Mouse (Mus musculus): ENCODE measurements around the gene Lgals4. TPM values are rescaled to one million over a fixed set of nuclear protein-coding genes. Genes with fewer than 3 reads are reported as not detected.
"Not testable (repeated sequence)": the region's sequence is repeated elsewhere in the genome, so short reads cannot be mapped to it uniquely, and the experiment has no call there.

Gene Lgals4
- polyA plus RNA-seq, 1 experiment = 0.25 TPM

DNA sequence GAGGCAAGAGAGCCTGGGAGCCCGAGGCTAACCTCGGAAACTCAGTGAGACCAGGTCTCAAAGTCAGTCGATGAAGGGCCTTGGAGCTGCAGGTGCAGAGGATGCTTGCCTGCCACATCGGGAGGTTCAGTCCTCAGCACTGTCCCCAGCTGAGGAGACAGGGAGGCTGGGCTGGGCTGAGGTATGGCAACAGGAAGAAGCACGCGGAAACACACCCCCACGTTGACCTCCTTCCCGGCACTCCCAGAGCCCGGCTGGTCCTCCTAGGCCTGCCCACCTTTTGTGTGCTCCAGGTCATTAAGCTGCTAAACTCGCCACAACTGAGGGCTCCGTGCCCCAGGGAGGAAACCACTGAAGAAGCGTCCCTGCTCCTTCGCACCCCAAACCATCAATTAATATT lies 47.5 kb downstream of the Lgals4 start, which contains the start of gene Capn12:
TSS of gene Capn12 (plus strand) at position 224 of the 400 bp plus-strand sequence.
- no peaks in the 10 kb centered on the region for H3K79me2 ChIP-seq (ENCODE audit: control insufficient read depth, insufficient read depth)
- no peak within 1 kb of the TSS for H3ac ChIP-seq (ENCODE audit: control insufficient read depth, insufficient read length, low read depth)
- no peak within 1 kb of the TSS for H3K4me3 ChIP-seq (ENCODE audit: insufficient read depth, poor library complexity, severe bottlenecking)
- no peaks in the 10 kb centered on the region for H3K36me3 ChIP-seq (ENCODE audit: control insufficient read depth, insufficient read depth)
- no peaks in the 10 kb centered on the region for H3K27me3 ChIP-seq (ENCODE audit: control insufficient read depth, insufficient read depth, insufficient read length)
- TF ChIP-seq CEBPB (IDR thresholded peaks at IDR 0.05; ENCODE audit: low read depth) = no peak
- H3K79me3 ChIP-seq (ENCODE audit: low read depth) = no peaks in the 10 kb centered on the region

DNA sequence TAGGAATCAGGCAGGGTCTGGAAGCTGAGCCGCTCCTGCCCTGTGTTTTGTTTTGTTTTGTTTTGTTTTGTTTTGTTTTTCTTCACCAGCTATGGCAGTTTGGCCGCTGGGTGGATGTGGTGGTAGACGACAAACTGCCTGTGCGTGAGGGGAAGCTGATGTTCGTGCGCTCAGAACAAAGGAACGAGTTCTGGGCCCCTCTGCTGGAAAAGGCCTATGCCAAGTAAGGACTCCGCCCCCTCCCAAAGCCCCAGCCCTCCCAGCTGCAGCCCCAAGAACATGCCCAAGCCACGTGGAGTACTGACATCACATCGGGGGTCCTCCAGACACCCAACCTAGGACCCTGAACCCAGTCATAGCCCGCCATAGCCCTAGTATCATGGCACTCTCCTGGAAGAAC lies 49.4 kb downstream of the Lgals4 start:
- Histone ChIP-seq H3K79me3 (ENCODE audit: low read depth) (no peaks in the 10 kb centered on the region), H3K36me3 (ENCODE audit: control insufficient read depth, insufficient read depth) (no peaks in the 10 kb centered on the region), H3K4me3 (ENCODE audit: insufficient read depth, poor library complexity, severe bottlenecking) (no peak overlapping the region), H3K79me2 (ENCODE audit: control insufficient read depth, insufficient read depth) (no peaks in the 10 kb centered on the region), H3ac (ENCODE audit: control insufficient read depth, insufficient read length, low read depth) (no peak overlapping the region), H3K27me3 (ENCODE audit: control insufficient read depth, insufficient read depth, insufficient read length) (no peaks in the 10 kb centered on the region)
- TF ChIP-seq CTCF (IDR thresholded peaks at IDR 0.05; ENCODE audit: control insufficient read depth, insufficient read depth, insufficient read length) (no peak), USF1 (IDR thresholded peaks at IDR 0.05; ENCODE audit: low read depth) (no peak), MAX (IDR thresholded peaks at IDR 0.05) (no peak), MYOG (IDR thresholded peaks at IDR 0.05; ENCODE audit: control insufficient read depth, extremely low read depth, insufficient read length) (no peak), CEBPB (IDR thresholded peaks at IDR 0.05; ENCODE audit: low read depth) (no peak), FOSL1 (IDR thresholded peaks at IDR 0.05; ENCODE audit: insufficient read depth, low read length, poor library complexity, severe bottlenecking) (no peak), MYOD1 (IDR thresholded peaks at IDR 0.05; ENCODE audit: control insufficient read depth, insufficient read length, low read depth) (no peak)

DNA sequence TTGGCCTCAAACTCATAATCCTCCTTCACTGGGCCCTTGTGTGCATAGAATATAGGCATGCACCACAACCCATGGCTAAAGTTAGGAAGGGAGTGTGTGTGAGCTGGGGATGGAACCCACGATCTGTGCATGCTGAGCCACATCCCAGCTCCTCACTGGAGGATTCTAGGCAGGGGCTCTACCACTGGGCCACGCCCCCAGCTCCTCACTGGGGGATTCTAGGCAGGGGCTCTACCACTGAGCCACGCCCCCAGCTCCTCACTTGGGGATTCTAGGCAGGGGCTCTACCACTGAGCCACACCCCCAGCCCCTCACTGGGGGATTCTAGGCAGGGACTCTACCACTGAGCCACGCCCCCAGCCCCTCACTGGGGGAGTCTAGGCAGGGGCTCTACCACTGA lies 50.0 kb downstream of the Lgals4 start:
- not testable (repeated sequence) for H3K4me3 ChIP-seq (ENCODE audit: insufficient read depth, poor library complexity, severe bottlenecking); H3K79me2 ChIP-seq (ENCODE audit: control insufficient read depth, insufficient read depth); H3K27me3 ChIP-seq (ENCODE audit: control insufficient read depth, insufficient read depth, insufficient read length); H3K79me3 ChIP-seq (ENCODE audit: low read depth); H3K36me3 ChIP-seq (ENCODE audit: control insufficient read depth, insufficient read depth); H3ac ChIP-seq (ENCODE audit: control insufficient read depth, insufficient read length, low read depth)

DNA sequence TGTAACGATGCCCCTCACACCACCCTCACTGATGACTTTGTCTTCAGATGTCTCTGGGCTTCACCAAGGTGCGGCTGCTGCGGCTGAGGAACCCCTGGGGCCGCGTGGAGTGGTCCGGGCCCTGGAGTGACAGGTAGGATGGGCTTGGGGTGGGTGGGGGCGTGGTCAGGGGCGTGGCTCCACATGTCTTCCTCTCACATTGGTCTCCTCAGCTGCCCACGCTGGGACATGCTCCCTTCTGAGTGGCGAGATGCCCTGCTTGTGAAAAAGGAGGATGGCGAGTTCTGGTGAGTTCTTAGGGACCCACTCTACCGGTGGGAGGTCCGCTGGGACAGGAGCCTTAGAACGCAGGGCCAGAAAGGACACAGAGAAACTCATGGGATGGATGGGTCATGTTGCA lies 52.8 kb downstream of the Lgals4 start:
- no peaks in the 10 kb centered on the region for H3K27me3 ChIP-seq (ENCODE audit: control insufficient read depth, insufficient read depth, insufficient read length)
- H3K36me3 ChIP-seq (ENCODE audit: control insufficient read depth, insufficient read depth) = peaks cover 3% of the 10 kb centered on the region
- no peak overlapping the region for H3ac ChIP-seq (ENCODE audit: control insufficient read depth, insufficient read length, low read depth)
- H3K79me3 ChIP-seq (ENCODE audit: low read depth) = no peaks in the 10 kb centered on the region
- TF ChIP-seq USF1 (IDR thresholded peaks at IDR 0.05; ENCODE audit: low read depth) = no peak
- no peak for TF ChIP-seq FOSL1 (IDR thresholded peaks at IDR 0.05; ENCODE audit: insufficient read depth, low read length, poor library complexity, severe bottlenecking)
- TF ChIP-seq MYOG (IDR thresholded peaks at IDR 0.05; ENCODE audit: control insufficient read depth, extremely low read depth, insufficient read length) = no peak
- H3K79me2 ChIP-seq (ENCODE audit: control insufficient read depth, insufficient read depth) = no peaks in the 10 kb centered on the region
- no peak overlapping the region for H3K4me3 ChIP-seq (ENCODE audit: insufficient read depth, poor library complexity, severe bottlenecking)

DNA sequence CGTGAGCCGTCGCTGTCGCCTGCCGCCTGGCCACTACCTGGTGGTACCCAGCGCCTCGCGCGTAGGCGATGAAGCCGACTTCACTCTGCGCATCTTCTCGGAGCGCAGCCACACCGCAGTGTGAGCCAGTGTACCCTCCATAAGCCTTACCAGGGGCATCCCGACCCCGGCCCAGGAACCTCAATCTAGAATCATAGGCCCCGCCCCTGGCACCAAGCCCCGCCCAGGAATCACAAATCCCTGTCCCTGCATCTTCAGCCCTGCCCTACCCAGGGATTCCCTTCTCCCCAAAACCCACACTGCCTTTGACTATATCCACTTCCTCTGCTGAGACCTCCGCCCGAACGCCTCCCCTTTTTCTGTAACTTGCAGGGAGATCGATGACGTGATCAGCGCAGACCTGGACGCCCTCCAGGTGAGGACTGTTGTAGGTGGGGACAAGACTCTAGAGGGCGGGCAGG lies 55.1 kb downstream of the Lgals4 start:
- Histone ChIP-seq H3K4me3 (ENCODE audit: insufficient read depth, poor library complexity, severe bottlenecking) (no peak overlapping the region), H3K79me2 (ENCODE audit: control insufficient read depth, insufficient read depth) (no peaks in the 10 kb centered on the region), H3K27me3 (ENCODE audit: control insufficient read depth, insufficient read depth, insufficient read length) (no peaks in the 10 kb centered on the region), H3ac (ENCODE audit: control insufficient read depth, insufficient read length, low read depth) (no peak overlapping the region), H3K36me3 (ENCODE audit: control insufficient read depth, insufficient read depth) (peaks cover 23% of the 10 kb centered on the region), H3K79me3 (ENCODE audit: low read depth) (no peaks in the 10 kb centered on the region)
- TF ChIP-seq MAX (IDR thresholded peaks at IDR 0.05) (no peak), MYOD1 (IDR thresholded peaks at IDR 0.05; ENCODE audit: control insufficient read depth, insufficient read length, low read depth) (no peak), MYOG (IDR thresholded peaks at IDR 0.05; ENCODE audit: control insufficient read depth, extremely low read depth, insufficient read length) (no peak), USF1 (IDR thresholded peaks at IDR 0.05; ENCODE audit: low read depth) (no peak)

Other genes with a start within 250 kb of the Lgals4 start
- gene Samd4b, start 235.7 kb upstream of the Lgals4 start, polyA plus RNA-seq (2012; fragmentation: generic; extraction: Trizol) = 42.6 TPM
- gene Pak4, start 235.7 kb upstream of the Lgals4 start, polyA plus RNA-seq (2012; fragmentation: generic; extraction: Trizol) = 33.4 TPM
- not detected for gene Acp7, start 202.5 kb upstream of the Lgals4 start, polyA plus RNA-seq (2012; fragmentation: generic; extraction: Trizol)
- 0.01 TPM for gene Fbxo27, start 141.0 kb upstream of the Lgals4 start, polyA plus RNA-seq (2012; fragmentation: generic; extraction: Trizol)
- 9.8 TPM for gene Fbxo17, start 117.0 kb upstream of the Lgals4 start, polyA plus RNA-seq (2012; fragmentation: generic; extraction: Trizol)
- 193 TPM for gene Mrps12, start 92.0 kb upstream of the Lgals4 start, polyA plus RNA-seq (2012; fragmentation: generic; extraction: Trizol)
- gene Sars2, start 91.9 kb upstream of the Lgals4 start, polyA plus RNA-seq (2012; fragmentation: generic; extraction: Trizol) = 18.1 TPM
- not detected for gene Ccer2, start 77.7 kb upstream of the Lgals4 start, polyA plus RNA-seq (2012; fragmentation: generic; extraction: Trizol)
- 48.9 TPM for gene Sirt2, start 67.1 kb upstream of the Lgals4 start, polyA plus RNA-seq (2012; fragmentation: generic; extraction: Trizol)
- gene Nfkbib, start 66.3 kb upstream of the Lgals4 start, polyA plus RNA-seq (2012; fragmentation: generic; extraction: Trizol) = 45.1 TPM
- gene Rinl, start 44.9 kb upstream of the Lgals4 start, polyA plus RNA-seq (2012; fragmentation: generic; extraction: Trizol) = 0.09 TPM
- gene Hnrnpl, start 25.3 kb upstream of the Lgals4 start, polyA plus RNA-seq (2012; fragmentation: generic; extraction: Trizol) = 303 TPM
- 106 TPM for gene Ech1, start 8.6 kb upstream of the Lgals4 start, polyA plus RNA-seq (2012; fragmentation: generic; extraction: Trizol)
- 0.12 TPM for gene Lgals7, start 30.0 kb downstream of the Lgals4 start, polyA plus RNA-seq (2012; fragmentation: generic; extraction: Trizol)
- 0.39 TPM for gene Capn12, start 47.6 kb downstream of the Lgals4 start, polyA plus RNA-seq (2012; fragmentation: generic; extraction: Trizol)
- gene Actn4, start 128.5 kb downstream of the Lgals4 start, polyA plus RNA-seq (2012; fragmentation: generic; extraction: Trizol) = 465 TPM
- gene Eif3k, start 148.0 kb downstream of the Lgals4 start, polyA plus RNA-seq (2012; fragmentation: generic; extraction: Trizol) = 429 TPM
- gene Map4k1, start 148.2 kb downstream of the Lgals4 start, polyA plus RNA-seq (2012; fragmentation: generic; extraction: Trizol) = 3.6 TPM